Mouse (Mus musculus) ES-Bruce4 (cell line): Measurements from ENCODE around the gene Dclre1b.

Experiments used
- CTCF ChIP-seq: IDR thresholded peaks from one replicate; pipeline ENCODE4 v1.8.1; 2011; ENCODE audit warnings: low read depth, low read length
- POLR2A ChIP-seq: IDR thresholded peaks from one replicate; pipeline ENCODE4 v1.8.1; 2011; ENCODE audit warnings: low read length; ENCODE audit not compliant: insufficient read depth

DNA sequence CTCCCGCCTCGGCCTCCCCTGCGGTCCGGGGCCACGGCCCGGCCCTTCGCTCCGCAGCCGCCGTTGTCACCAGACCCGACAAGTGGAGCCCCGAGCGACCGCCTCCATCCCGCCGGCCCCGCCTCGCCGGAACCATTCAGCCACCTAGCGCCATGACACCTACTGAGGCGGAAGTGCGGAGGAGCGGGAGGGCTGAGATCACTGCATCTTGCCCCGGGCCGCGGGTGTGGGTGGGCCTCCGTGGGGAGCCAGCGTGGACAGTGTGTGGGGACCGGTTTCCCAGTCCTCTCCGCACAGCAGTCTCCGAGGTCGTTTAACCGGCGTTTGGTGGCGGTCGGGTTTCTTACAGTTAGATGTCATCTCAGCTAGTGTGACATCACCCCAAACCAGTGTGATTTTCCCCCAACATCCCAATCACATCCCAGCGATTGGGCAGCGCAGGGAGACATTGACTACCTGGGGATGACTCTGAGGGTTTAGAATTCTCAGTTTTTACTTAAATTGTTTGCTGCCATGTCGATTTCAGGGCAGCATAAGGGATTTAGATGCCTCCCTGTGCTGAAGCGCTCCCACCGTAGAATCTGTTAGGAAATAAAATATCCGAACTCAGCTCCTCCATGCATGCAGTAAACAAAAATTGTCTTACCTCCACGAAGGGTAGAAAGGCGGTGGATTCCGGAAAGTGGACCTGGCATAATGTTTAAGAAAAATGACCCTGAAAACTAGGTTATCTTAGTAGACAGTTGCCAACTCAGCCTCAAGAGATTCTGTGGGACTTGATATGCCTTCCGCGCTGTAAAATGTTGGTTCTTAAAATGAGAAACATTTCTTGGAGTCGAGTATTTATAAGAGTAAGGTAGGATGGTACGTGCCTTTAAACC is 17.8 kb downstream of the Dclre1b start, which contains the start of gene Hipk1:
- peak; percentile 29 for TF ChIP-seq POLR2A
- TF ChIP-seq CTCF, result no peak
